Mouse (Mus musculus) kidney, adult 2 months (tissue): ENCODE results near the gene Bcar1.

Experiments
- CTCF ChIP-seq: fragments of 200-500 bp; conservative IDR thresholded peaks from 2 replicates; pipeline ENCODE4 v1.5.1; 2011; ENCODE audit warnings: low read depth, mild to moderate bottlenecking, control low read depth, low read length, moderate library complexity, mixed read lengths; ENCODE audit not compliant: insufficient read depth, insufficient read length
- POLR2A ChIP-seq: fragments of 200-500 bp; IDR thresholded peaks from one replicate; pipeline ENCODE4 v1.6.1; 2011; ENCODE audit warnings: low read depth, low read length, control low read depth

DNA sequence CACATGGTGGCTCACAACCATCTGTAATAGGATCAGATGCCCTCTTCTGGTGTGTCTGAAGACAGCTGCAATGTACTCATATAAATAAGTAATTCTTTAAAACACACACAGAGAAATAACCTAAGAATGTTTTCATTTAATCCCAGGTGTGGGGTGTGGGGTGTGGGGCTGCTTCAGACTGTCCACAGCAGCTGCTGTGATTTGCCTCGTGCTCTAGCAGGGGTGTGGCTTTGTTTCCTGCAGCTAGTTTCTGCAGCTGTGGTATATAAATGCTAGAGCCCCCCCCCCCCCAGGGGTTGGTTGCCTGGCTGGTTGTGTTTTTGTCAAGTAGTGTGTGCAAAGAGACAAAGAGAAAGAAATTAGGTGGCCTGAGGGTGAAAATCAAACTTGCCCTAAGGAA, 44.6 kb downstream of the Bcar1 start:
- TF ChIP-seq POLR2A (no peak), CTCF (no peak)
